Mouse (Mus musculus): ENCODE data around the gene Stoml3. TPM values are rescaled to one million over a fixed set of nuclear protein-coding genes. Genes with fewer than 3 reads are reported as not detected.

Gene Stoml3
- total RNA-seq, 2 experiments from 2014 or later = not detected

DNA sequence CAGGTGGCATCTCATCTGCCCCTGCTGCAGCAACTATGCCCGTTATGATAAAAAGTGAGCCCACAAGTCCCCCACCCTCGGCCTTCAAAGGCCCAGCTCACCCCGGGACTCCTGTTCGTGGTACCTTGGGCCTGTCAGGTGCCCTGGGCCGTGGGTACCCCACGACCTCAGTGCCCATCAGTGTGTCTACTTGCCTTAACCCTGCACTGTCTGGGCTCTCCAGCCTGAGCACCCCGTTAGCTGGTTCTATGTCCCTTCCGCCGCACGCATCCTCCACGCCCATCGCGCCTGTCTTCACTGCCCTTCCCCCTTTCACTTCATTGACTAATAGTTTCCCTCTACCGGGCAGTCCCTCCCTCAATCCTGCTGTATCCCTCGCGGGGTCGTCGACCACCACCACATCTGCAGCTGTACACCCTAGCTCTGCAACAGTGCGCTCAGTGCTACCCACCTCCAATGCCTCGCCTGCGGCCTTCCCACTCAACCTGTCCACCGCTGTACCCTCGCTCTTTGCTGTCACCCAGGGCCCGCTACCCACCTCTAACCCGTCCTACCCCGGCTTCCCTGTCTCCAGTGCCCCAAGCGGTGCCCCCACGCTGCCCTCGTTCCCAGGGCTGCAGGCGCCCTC lies 9.9 kb upstream of the Stoml3 start:
- DNase-seq = no peak

DNA sequence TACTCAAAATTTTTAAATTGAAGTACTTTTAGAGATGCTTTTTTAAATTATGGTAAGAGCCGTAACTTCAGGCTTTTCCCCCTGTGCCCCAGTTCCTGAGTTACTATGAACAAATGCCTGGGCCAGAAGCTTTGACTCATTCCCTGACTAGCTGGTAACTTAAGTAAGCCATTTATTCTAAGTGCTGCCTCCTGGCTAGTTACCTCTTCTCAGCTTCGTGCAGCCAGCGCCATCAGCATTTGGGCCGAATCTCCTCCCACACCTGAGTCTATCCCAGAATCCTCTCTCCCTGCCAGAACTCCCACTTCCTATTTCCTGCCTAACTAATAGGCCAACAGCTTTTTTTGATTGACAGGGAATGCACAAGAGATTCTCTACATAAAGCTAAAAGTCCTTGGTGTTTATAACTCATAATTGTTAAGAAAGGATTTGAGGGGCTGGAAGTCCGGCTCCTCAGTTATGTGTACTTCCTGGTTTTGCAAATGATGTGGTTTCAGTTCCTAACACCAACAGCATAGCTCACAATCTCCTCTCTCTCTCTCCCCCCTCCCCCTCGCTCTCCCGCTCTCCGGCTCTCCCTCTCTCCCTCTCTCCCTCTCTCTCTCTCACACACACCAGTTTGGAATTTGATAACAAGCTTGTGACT lies 4.9 kb upstream of the Stoml3 start:
- no peak for DNase-seq

DNA sequence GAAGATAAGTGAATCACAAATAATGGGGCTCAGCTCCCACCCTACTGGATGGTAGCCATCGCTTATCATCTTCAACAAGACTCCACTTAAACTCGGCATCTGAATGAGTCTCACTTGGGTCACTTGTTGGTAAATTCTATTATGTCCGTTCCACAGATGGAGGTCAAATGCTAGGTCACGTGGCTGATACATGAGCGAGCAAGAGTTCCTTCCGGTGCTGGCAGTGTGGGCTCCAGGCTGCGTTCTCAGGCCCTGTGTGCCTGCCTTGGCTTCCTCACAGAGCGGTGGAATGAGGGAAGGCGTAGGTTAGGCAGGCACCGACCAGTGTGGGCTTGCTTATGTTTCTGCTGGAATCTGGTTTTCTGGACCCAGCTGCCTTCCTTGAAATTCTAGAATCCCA lies 1.9 kb upstream of the Stoml3 start:
- DNase-seq = no peak

DNA sequence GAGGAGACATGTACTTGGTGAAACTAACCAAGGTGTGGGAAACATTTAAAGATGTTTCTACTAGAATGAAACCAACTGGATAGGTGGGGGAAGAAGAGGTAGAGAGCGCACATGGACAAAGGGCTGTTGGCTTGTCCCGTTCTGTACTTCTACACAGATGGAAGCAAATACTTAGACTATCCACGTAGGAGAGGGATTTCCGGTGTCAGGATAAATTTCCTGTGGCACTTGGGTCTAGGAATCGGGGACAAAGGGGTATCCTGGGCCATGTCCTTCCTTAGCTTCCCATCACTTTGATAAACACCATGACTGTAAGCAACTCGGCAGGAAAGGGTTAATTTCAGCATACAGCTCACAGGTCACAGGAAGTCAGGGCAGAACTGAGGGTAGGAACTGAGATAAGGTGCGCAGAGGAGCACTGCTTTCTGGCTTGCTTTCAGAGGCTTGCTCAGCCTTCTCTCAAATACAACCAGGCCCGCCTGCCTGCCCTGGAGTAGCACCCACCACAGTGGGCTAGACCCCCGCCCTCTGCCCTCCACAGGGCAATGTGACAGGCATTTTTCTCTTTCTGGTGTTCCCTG lies 1.4 kb upstream of the Stoml3 start:
- DNase-seq = no peak

DNA sequence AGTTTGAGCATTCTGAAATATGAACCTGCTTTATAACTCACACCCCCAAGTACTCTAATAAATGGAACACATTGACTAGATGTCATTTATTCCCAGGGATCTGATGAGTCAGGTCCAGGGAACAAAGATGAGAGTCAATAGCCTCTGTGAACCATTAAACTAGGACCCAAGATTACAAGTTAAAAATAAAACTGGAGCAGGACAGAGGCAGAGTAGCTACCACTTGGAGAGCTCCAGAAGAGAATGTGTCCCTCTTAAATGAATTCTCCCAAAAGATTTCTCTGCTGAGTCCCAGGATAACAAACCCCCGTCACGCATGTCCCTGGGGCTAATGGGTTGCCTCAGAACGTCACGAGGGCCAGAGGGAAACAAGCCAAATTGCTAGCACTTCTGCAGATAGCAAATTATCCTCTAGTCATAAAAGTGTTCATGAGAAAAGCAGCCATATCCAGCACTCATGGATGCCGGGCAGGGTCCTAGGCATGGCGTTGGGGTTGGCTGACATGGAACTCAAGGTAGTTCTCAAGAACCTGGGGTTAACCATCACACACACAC lies 10.0 kb downstream of the Stoml3 start:
- no peak for DNase-seq

DNA sequence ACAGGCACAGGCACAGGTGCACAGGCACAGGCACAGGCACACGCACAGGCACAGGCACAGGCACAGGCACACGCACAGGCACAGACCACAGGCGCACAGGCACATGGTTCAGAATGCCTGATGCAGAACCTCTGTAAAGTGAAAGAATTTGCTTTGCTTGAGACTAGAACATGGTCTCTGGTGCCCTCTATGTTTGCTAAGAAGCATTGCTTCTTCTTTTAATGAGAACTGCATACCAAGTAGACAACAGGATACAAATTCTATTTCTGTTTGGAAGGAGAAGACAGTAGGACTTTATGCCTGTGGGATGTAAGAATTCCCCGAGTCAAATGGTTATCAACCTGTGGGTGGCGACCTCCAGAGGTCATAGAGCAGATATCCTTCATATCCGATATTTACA lies 14.0 kb downstream of the Stoml3 start:
- DNase-seq = no peak

DNA sequence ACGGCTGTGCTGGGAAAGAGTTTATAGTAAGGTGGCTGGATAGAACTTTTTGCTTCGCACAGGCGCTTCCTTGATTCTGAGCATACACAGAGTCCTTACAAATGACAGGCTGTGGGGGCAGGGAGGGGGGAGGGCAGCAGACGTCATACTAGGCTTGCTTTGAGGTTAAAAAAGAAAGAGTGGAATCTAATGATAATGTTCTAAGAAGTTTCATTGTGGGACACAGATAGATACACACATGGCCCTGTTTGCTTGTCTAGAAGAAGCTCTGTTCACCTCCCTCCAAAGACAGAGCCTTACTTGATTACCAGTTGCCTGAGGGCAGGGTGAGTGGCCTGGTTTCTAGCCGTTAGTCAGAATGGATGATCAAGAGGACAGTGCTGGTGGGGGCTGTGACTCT lies 24.6 kb downstream of the Stoml3 start:
- DNase-seq = no peak

DNA sequence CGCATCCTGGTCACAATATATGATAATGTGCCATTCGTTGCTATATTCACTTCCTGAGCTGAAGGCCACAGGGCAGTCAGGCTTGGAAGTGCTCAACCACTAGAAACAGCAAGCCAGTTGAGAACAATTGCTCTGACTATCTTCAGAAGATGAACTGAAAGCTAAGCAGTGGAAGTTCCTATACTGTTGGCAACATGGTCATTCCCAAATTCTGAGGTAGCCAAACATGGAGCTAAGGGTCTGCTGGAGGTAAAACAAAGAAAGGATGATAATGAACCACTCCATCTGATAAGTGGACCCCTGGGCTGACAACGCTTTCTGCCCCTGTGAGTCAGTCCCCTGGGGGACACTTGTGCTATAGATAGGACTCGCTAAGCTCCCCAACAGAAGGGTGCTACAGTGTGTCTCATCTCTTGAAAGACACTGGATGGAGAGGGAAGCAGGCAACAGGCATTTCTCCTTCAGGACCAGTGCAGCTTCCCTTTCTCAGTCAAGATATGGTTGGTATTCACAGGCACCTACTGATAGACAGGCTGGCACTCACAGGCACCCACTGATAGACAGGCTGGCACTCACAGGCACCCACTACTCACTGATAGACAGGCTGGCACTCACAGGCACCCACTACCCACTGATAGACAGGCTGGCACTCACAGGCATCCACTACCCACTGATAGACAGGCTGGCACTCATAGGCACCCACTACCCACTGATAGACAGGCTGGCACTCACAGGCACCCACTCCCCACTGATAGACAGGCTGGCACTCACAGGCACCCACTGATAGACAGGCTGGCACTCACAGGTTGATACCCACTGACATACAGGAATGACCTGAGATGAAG lies 26.0 kb downstream of the Stoml3 start:
- DNase-seq = no peak

DNA sequence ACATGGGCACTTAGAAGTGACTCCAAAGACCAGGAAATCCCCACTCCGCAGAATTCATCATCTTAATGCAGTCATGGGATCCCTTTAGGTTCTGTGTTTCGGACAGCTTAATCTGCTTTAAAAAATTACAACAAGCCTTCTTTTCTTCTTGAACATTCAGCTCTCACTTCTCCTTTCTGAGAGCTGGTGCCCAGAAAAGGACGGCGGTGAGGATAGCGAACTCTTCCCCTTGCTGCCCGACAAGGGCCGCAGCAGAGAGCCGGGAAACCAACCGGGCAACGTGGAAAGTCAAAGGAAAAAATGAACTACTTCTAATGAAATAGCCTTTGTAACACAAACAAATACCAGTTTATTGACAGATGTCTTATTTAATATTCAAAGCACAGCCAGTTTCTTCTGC lies 34.3 kb downstream of the Stoml3 start:
- DNase-seq = no peak

DNA sequence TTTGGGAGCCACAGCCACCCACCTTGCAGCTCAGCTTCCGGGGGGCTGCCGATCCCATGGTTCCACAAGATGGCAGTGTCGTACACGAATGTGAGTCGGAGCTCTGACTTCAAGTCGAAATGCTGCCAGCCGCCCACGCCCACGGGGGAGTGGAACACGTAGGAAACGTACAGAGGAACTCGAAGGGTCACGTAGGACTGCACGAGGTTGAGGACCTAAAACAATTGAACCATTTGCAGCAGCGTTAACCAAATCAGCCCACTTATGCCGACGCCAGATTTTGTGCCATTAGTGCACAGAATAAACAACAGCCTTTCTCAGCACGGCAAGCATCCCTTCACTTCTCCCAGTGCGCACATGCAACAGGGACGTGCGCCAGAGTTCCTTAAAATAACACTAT lies 37.3 kb downstream of the Stoml3 start:
- peak; percentile 73 for DNase-seq

DNA sequence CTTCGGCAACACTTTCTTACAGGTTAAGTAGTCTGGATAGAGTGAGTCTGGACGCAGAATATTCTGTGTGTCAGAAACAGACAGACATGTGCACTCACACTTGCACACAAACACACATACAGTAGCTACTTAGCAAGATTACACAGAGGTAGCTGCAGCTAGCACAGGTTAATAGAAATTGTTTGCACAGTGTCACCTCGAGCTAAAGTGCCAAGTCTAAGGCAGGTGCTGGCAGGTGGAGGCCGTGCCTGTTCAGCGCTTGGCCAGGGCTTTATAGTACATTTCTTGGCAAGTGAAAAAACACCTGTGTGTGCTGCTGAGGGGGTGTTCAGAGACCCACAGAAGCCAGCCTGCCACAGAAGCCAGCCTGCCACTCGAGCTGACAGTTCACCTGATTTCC lies 41.9 kb downstream of the Stoml3 start:
- DNase-seq = no peak

DNA sequence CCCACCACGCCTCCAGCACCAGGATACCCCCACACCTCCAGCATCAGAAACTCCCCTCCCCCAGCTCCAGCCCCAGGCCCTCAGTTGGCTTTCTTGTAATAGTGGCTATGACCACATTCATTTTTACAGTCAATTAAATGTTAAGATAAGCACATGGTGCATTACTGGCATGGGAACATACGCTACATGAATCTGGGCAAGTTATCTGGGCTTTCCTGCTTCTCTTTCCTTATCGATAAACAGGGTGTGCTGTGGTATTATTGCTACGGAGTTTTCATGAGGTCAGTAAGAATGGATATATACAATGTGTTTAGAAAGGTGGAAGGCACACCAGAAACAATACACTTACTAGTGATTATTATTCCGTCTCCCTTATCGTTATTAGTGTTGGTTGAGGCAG lies 43.6 kb downstream of the Stoml3 start:
- no peak for DNase-seq

DNA sequence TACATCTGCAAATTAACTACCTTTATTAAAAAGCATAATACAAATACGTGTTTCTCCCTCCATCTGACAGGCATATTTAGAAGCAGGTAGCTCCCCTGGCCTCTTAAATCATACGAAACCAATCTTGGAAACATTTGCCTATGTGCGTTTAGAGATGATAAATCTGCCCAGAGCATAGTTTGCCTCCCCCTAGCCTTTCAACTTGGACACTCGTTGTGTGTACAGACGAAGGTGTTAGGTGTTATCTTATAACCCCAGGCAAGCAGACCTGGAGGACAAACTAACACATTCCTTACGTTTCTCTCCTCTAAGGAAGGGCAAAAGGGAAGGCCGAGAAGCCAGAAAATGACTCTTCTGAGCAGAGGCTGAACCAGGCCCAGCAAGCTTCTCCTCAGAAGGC lies 64.2 kb downstream of the Stoml3 start:
- no peak for DNase-seq

DNA sequence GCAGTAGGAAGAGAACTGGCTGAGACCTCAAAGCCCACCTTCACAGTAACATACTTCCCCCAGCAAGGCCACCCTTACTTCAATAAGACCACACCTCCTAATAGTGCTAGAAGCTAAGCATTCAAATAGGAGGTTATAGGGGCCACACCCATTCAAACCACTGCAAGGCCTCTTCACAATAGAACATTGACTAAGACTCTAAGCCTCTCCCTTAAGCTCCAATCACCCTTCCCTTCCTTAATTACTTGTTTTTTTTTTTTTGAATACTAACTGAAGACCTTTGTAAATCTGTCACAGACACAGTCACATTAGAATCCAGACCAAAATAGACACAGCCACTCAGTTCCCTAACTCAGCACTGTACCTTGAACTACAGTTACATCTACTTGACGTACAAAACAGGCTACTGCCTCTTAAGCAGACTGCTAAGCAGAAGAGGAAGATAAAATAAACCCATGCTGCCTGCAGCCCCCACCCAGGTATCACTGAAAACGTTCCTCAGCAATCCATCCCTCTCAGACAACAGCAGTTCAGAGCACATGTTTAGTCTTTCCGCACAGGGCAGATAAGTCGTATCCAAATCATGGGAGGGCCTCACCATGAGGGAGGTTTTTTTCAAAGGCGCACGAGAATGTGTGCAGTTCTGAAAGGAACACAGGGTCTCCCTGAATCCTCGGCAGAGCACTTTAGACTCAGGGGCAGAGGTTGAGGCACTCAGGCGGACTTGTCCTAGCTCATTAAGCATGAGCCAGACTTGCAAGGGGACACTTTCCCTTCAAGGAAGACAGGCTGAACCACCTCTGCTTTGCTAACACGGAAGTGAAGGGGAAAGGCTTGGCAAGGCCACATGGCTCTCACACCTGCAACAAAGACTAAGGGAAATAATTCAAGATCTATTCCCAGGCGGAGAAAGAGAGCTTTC lies 66.8 kb downstream of the Stoml3 start:
- no peak for DNase-seq

DNA sequence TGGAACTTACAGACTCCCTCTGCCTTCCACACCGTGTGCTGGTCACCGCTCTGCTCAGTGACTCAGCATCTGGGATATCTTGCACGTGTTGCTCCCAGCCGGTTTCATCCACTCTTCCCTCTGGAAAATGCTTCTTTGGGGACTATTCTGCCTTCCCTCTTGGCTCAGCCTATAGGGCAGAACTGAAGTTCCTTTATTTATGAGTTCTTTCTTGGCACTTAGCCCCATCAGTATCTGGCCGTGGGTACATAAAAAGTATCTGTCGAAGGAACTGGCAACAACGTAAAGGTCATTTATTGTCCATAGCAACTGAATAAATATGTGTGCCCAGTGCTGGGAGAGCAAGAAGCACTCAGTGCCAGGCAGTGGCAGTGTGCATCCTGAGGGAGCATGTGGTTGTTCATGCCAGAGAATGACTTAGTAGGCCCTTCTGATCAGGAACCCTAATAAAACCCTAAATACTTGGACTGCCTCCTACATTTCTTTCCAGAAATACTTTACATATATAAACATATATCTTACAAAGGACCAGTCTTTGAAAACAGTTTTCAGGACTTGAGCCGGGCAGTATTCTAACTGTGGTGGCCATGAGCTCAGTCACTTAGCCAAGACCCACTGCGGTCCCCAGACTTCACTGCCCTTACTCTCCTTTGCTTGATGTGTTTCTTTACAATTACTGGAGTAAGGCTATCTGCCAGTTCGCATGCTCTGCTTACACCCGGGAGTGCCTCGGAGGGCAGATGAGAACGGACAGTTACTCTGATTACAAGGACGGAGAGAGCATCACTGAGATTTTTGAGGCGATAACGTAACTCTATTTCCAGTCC lies 69.1 kb downstream of the Stoml3 start:
- DNase-seq = no peak

Other genes with a start within 250 kb of the Stoml3 start
- 1 to 10 TPM; 4.1 to 5.2 TPM for gene Nhlrc3, start 25.3 kb upstream of the Stoml3 start, total RNA-seq (2021)
- gene Proser1, start 25.0 kb upstream of the Stoml3 start, total RNA-seq (2021) = 10 to 100 TPM in 1 of 2 experiments, 1 to 10 TPM in 1; 9.6 to 11.9 TPM
- gene Frem2, start 168.7 kb downstream of the Stoml3 start, total RNA-seq (2021) = 10 to 100 TPM; 14.0 to 16.7 TPM

All from gastrocnemius, postnatal 10 days (tissue).